Mouse (Mus musculus) lung, postnatal 10 days (tissue): Measurements from ENCODE around the gene Stk10.

Experiments
- DNase-seq: peaks from one replicate; pipeline ENCODE4 v3.0.0; 2021

Stk10 gene

GRCm38 (mm10) chr11:32551579-32552297, 18.6 kb downstream of the Stk10 start:
- DNase-seq: no peak

GRCm38 (mm10) chr11:32552401-32553090, 19.4 kb downstream of the Stk10 start:
- DNase-seq: peak; percentile 66

DNA sequence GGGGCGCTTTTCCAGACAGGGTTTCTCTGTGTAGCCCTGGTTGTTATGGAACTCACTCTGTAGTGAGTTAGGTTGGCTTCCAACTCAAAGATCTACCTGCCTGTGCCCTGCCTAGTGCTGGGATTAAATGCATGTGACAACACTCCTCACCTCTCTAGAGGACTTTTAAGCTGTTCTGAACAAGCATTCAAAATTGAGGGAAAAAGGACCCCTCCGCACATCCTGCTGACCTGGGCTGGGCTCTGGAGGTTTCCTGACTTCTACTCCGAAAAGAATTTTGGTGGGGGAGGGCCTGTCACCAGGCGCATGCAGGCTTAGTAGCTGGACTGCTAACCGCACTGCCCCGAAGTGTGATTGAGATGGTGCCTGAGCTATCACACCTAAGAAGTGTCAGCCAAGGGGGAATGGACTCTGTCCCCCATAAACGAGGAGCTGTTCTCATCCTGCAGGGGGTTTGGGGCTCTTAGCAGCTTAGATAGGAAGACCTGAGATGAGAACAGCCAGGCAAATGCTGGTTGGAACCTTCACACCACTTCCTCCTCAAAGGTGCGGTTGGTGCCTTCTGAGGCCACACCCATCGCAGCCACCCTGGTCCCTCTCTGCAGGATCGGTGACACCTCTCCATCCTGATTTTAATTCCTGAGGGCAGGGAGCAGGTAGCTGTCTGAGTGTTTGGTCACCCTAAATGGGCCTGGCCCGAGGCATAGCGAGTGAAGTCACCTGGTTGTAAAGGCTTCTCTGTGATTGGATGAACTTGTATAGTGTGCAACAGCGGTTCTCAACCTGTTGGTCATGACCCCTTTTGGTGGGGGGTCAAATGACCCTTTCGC, 20.4 kb downstream of the Stk10 start:
- DNase-seq: no peak

DNA sequence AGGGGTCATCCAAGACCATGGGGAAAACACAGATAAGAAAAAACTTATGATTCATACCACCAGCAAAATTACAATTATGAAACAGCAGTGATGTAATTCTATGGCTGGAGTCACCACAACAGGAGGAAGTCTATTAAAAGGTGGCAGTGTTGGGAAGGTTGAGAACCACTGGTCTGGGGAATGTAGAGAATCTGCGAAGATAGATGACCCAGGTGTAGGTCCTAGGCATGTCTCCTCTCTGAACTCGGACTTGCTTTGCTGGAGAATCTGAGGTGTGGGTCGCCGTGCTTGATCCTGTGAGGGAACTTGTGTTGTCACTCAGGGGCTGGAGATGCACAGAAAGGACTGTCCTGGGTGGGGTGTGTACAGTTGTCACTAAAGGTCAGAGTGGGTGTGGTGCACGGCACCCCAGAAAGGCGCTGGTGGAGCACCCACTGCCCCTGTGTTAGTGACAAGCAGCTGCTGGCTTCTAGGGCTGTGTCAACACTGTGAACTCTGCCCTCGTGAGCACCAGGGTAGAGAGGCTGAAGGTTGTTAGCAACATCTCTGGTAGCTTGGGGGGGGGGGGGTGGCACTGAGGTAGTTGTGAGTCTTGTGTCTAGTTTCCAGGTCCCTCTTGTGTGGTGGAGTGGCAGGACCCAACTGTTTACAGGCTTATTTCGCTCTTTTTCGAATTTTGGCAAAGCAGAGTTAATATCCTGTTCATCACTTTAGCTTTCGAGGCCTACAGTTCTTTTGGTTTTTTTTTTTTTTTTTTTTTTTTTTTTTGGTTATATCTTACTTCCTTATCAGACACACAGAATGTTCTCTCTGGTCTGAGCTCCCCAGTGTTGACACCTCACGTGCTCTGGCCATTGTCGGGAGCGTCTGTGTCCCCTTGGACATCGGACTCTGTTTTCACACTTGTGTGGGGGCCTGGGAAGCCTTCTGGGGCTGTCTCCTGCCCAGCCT, 21.3 kb downstream of the Stk10 start:
- DNase-seq: no peak

DNA sequence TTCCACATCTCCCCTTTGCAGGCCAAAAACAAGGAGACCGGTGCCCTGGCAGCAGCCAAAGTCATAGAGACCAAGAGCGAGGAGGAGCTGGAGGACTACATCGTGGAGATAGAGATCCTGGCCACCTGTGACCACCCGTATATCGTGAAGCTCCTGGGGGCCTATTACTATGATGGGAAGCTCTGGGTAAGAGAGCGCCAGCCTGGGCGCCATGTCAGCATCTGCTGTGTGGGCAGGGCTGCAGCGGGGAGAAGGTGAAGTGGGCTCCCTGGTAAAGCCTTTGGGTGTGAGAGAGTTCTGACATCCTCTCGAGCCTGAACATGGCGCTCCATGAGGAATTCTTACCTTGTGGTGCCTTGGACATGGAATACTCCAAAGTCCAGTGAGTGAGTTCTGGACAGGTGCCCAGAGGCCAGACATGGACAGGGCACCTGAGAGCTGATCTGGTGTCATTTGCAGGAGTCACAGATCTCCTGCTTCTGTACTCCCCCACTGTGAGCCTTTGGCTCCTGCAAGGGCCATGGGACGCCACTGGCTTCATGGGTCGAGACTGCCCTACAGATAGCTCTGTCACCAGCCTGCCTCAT, 22.1 kb downstream of the Stk10 start:
- no peak for DNase-seq

- DNase-seq: no peak
These were observed 23.4 kb downstream of the Stk10 start for GRCm38 (mm10) chr11:32556333-32556990.

GRCm38 (mm10) chr11:32558026-32558425, 24.9 kb downstream of the Stk10 start:
- no peak for DNase-seq

GRCm38 (mm10) chr11:32558677-32559076, 25.6 kb downstream of the Stk10 start:
- DNase-seq: no peak

GRCm38 (mm10) chr11:32560015-32560770, 27.1 kb downstream of the Stk10 start:
- DNase-seq: no peak

DNA sequence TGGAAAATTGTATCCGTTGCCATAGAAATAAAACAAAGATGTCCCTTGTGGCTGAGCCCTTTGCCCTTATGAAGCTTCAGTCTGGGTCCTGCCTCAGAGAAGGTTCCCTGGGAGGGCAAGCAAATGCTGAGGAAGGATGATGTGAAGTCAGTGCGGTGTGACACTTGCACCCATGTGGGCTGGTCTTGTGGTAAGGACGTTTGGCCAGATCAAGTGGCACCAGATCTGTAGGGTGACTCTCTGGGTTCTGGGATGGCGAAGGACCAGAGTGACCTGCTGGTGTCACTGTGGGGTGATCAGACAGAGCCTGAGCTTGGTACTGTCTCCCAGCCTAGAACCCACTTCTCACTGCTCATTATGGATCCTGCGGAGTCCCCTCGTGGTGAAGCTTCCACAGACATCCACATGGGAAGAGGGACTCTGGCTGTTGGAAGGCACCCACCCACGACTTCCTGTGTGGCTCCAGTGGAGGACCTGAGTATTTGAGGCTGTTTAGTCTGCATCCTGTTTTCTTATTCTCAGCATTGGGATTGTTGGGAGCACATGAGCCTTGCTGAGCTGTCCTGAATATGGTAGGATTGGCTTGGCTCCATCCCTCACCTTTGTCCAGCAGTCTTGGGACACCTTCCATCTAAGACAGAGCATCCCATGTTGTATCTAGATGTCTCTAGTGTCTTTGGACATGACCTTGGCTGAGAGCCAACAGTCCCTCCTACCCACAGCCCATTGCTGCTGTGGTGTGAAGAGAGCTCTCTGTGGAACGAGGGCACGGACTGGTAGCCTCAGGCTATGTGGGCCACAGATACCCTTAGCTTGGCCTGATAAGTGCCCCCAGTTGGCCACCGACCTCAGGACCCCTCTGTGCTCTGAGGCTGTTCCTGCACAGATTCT, 28.6 kb downstream of the Stk10 start:
- no peak for DNase-seq

- DNase-seq: no peak
These were observed 29.6 kb downstream of the Stk10 start for GRCm38 (mm10) chr11:32562706-32563105.

- DNase-seq: no peak
These were observed 30.6 kb downstream of the Stk10 start for GRCm38 (mm10) chr11:32563660-32564059.

- DNase-seq: no peak
These were observed 31.5 kb downstream of the Stk10 start for GRCm38 (mm10) chr11:32564629-32565028.

DNA sequence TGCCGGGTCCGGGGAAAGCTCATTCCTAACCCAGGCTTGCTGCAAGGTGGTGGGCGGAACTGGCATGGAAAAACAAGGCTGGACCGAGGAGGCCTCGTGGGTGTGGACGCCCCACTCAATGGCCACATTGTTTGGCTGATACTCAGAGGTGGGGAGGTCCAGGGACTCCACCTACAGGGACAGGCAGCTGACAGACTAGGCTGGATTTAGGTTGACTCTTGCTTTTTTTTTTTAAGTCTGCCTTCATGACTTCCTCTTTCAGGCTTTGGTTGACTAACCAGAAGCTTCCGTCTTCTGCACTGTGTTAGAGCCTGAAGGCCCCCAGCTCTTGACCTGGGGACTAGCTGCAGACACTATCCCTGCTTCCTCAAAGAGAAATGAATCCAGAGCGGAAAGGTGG, 32.0 kb downstream of the Stk10 start:
- DNase-seq: peak; percentile 50

DNA sequence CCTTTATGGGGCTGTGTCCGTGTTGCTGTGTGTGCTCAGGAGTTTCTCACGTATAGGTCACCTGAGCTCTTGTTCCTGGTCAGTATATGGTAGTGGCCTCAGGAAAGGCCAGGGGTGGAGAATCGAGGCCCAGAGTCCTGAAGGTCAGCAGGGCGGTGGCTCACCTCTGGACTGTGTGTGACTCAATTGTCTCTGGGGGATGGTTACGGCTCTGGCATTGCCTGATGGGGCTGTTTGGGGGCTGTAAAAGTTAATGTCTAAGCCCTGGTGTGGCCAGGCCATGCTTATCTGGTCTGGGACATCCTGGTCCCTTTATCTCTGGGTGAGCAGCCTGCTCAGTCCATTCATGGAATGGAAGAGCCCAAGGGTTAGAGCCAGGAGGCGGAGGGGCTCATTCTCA, 33.1 kb downstream of the Stk10 start:
- no peak for DNase-seq

DNA sequence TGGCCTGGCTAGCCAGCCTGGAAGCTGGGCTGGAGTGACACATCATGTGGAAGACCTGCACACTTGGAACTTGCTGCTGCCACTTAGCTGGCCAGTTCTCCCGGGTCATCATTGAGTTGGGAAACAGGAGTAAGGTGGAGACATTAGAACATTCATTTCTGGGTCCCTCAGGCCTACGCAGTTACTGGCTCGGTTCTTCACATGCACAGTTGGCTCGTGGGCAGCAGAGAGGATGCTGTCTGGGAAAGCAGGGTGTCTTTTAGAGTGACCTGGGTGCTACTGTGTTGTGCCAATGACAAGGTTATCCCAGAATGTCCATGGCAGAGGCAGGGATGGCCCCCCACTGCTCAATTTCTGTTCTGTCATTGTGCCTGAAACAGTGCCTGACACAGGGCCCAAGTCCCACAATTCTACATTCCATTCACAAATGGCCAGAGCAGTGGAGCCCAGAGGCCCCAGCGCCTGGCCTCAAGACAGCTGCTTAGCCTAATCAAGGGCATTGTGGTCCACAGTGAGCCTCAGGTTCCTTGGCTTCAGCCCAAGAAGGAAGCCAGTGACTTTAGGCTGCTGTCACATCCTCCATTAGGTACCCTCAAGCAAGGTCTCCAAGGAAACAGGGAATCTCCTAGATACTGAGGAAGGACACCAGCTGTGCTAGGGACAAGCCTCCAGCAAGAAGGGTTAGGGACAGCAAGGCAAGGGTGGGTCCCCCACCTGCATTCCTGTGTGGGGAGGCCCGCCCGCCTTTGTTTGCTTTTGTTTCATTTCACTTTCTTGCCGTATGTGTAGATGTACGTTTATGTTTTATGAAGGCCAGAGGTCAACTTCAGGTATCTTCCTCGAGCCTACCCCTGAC, 34.1 kb downstream of the Stk10 start:
- no peak for DNase-seq

GRCm38 (mm10) chr11:32568060-32568459, 35.0 kb downstream of the Stk10 start:
- no peak for DNase-seq

DNA sequence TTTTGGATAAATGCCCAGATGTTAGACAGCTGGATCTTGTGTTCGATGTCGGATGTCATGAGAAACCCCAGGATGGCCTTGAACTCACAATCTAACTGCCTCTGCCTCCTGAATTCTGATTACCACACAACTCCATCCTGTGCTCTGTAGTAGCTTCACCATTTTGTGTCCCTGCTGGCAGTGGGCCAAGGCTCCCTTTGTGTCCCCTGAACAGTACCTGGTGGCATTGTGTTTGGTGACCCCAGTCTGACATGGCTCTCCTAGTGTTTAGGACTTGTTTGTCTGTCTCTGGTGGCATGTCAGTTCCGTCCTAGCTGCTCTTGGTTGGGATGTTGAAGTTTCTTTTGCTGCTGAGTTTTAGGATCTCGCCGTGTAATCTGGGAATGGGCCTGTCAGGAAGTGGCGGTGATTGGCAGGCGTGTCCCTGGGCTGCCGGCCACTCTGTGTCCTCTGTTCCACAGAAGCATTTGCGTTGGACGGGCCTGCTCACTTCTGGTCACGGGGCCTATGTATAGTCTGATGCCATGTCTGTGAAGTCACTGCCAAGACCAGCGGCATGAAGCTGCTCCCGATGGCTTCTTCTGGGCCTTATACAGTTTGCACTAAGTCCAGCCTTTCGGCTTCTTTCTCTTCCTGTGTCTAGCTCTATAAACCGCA, 35.7 kb downstream of the Stk10 start:
- peak; percentile 59 for DNase-seq
